Mouse (Mus musculus) forebrain, embryonic 12.5 days (tissue): ENCODE measurements around the gene Ndufs7. TPM values are rescaled to one million over a fixed set of nuclear protein-coding genes. Genes with fewer than 3 reads are reported as not detected.
"Not testable (repeated sequence)": the region's sequence is repeated elsewhere in the genome, so short reads cannot be mapped to it uniquely, and the experiment has no call there.

ENCODE experiments used
- ATAC-seq: fragments of 200-750 bp; cut with Nextera tagmentation; 2 replicates; pipeline ENCODE4 v1.8.0; 2017; ENCODE audit warnings: moderate TSS enrichment; ENCODE audit not compliant: low FRiP score
- H3K27ac ChIP-seq: fragments of 300-500 bp; sonication (generic); 2 replicates; pipeline ENCODE4 v1.5.1; 2016; ENCODE audit warnings: mild to moderate bottlenecking
- H3K27me3 ChIP-seq: fragments of 300-500 bp; sonication (generic); 2 replicates; pipeline ENCODE4 v1.6.1; 2016; ENCODE audit warnings: mild to moderate bottlenecking
- H3K36me3 ChIP-seq: fragments of 300-500 bp; sonication (generic); replicated peaks from 2 replicates; pipeline ENCODE4 v1.6.1; 2016; ENCODE audit warnings: mild to moderate bottlenecking
- H3K4me1 ChIP-seq: fragments of 300-500 bp; sonication (generic); 2 replicates; pipeline ENCODE4 v1.6.1; 2016
- H3K4me2 ChIP-seq: fragments of 300-500 bp; sonication (generic); 2 replicates; pipeline ENCODE4 v1.6.1; 2016; ENCODE audit warnings: mild to moderate bottlenecking, moderate library complexity
- H3K4me3 ChIP-seq: fragments of 300-500 bp; sonication (generic); replicated peaks from 2 replicates; pipeline ENCODE4 v1.5.1; 2016; ENCODE audit warnings: mild to moderate bottlenecking
- H3K9ac ChIP-seq: fragments of 300-500 bp; sonication (generic); 2 replicates; pipeline ENCODE4 v1.6.1; 2016; ENCODE audit warnings: mild to moderate bottlenecking
- H3K9me3 ChIP-seq: fragments of 300-500 bp; sonication (generic); 2 replicates; pipeline ENCODE4 v1.6.1; 2016
- WGBS: fragments of 180-500 bp; shearing (Covaris S2); methylation state at CpG from one replicate; pipeline ENCODE4 v1.1.7; 2016; 5-methylcytosine and 5-hydroxymethylcytosine counted together
- polyA plus RNA-seq: library from polyadenylated mRNA; unstranded; fragments of >200 nt; fragmentation: Nextera tagmentation; extraction: Ambion mirVana; gene quantifications from 2 replicates; pipeline ENCODE4 v1.2.1, GENCODE M21; 2016

Ndufs7 gene
- 201 and 216 TPM in 2 replicates for polyA plus RNA-seq

GRCm38 (mm10) chr10:80248971-80249640, at the start of gene Ndufs7:
Gene Ndufs7, plus strand, starts transcription at chr10:80249121.
- Histone ChIP-seq H3K27ac (peak within 1 kb of the TSS; percentile 88), H3K36me3 (peaks cover 23% of the 10 kb centered on the region), H3K9ac (peak within 1 kb of the TSS; percentile 77), H3K4me3 (peak within 1 kb of the TSS; percentile 51), H3K4me1 (peaks cover 25% of the 10 kb centered on the region), H3K9me3 (no peaks in the 10 kb centered on the region), H3K27me3 (no peaks in the 10 kb centered on the region), H3K4me2 (peak within 1 kb of the TSS; percentile 65)
- peak; percentile 84 for ATAC-seq
- WGBS = under 1% methylated on average over 53 of the region's 53 CpGs

DNA sequence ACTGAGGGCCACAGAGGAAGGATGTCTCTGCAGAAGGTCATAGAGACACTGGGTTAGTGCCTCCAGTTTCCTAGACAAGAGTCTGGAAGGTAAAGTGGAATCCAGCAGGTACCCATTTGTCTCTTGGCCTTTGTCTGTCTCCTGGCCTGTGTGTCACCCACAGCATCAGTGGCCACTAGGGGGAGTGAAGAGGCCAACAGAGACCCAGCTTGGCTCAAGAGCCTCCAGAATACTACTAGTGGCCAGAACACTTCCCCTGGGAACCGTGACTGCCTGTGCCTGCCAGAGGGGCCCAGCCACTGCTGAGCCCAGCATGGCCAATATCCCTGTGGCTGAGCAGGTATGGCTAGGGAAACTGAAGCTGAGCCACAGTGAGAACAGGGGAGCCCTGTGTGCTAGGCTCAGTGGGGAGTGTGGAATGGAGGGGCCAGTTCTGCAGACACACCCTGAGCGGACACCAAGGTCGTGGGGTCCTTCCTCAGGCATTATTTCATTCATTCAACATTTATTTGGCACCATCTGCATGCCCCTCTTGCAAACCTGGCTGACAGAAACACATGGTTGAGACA, 49.4 kb upstream of the Ndufs7 start:
- H3K36me3 ChIP-seq = no peaks in the 10 kb centered on the region
- H3K4me2 ChIP-seq = no peak overlapping the region
- H3K27me3 ChIP-seq = peaks cover 10% of the 10 kb centered on the region; the same call in 1 of the 2 replicates
- no peak overlapping the region for H3K4me3 ChIP-seq
- H3K9ac ChIP-seq = no peak overlapping the region
- WGBS = 55% methylated on average over 3 of the region's 3 CpGs
- peaks cover 48% of the 10 kb centered on the region for H3K4me1 ChIP-seq
- H3K9me3 ChIP-seq = no peaks in the 10 kb centered on the region
- ATAC-seq = peak; percentile 71
- H3K27ac ChIP-seq = no peak overlapping the region

GRCm38 (mm10) chr10:80200485-80200884, 48.4 kb upstream of the Ndufs7 start:
- H3K27me3 ChIP-seq = peaks cover 14% of the 10 kb centered on the region
- no peaks in the 10 kb centered on the region for H3K36me3 ChIP-seq
- H3K27ac ChIP-seq = no peak overlapping the region
- peaks cover 40% of the 10 kb centered on the region for H3K4me1 ChIP-seq
- no peak overlapping the region for H3K4me2 ChIP-seq
- no peak overlapping the region for H3K9ac ChIP-seq
- ATAC-seq = no peak
- H3K9me3 ChIP-seq = no peaks in the 10 kb centered on the region
- no peak overlapping the region for H3K4me3 ChIP-seq
- WGBS = 75% methylated on average over 6 of the region's 6 CpGs

GRCm38 (mm10) chr10:80204055-80204454, 44.9 kb upstream of the Ndufs7 start:
- H3K4me3 ChIP-seq = no peak overlapping the region
- 13% methylated on average over 7 of the region's 7 CpGs for WGBS

DNA sequence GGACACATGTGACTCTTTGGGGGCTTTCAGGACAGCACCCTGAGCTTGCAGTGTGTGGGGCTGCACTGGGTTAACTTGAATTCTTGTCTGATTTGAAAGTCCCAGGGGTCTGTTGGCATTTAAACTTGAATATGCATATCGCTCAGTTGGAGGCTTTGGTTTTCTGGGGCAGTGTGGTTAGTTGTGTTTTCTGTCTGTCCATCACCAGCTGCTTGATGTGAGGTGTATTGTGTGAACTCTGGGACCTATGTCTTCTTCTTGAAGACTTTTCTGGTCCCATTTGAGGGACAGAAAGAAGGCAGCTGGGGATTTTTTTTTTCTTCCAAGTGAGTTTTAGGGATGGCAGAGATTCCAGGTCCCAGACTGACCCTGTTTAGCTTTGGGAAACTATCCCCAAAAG, 41.7 kb upstream of the Ndufs7 start:
- Histone ChIP-seq H3K27me3 (peaks cover 4% of the 10 kb centered on the region), H3K4me3 (no peak overlapping the region), H3K4me2 (no peak overlapping the region), H3K9ac (peak overlapping the region; percentile 17; the same call in 1 of the 2 replicates), H3K36me3 (no peaks in the 10 kb centered on the region), H3K27ac (no peak overlapping the region), H3K4me1 (peaks cover 37% of the 10 kb centered on the region), H3K9me3 (no peaks in the 10 kb centered on the region)
- ATAC-seq = no peak
- 55% methylated on average over 1 of the region's 1 CpGs for WGBS

More at GRCm38 (mm10) chr10:80204055-80204454, 44.9 kb upstream of the Ndufs7 start:
- peaks cover 42% of the 10 kb centered on the region for H3K4me1 ChIP-seq
- no peaks in the 10 kb centered on the region for H3K36me3 ChIP-seq
- ATAC-seq = no peak
- no peaks in the 10 kb centered on the region for H3K9me3 ChIP-seq
- H3K9ac ChIP-seq = no peak overlapping the region
- no peak overlapping the region for H3K4me2 ChIP-seq
- peak overlapping the region; percentile 67 for H3K27ac ChIP-seq
- peaks cover 4% of the 10 kb centered on the region; the same call in 1 of the 2 replicates for H3K27me3 ChIP-seq

DNA sequence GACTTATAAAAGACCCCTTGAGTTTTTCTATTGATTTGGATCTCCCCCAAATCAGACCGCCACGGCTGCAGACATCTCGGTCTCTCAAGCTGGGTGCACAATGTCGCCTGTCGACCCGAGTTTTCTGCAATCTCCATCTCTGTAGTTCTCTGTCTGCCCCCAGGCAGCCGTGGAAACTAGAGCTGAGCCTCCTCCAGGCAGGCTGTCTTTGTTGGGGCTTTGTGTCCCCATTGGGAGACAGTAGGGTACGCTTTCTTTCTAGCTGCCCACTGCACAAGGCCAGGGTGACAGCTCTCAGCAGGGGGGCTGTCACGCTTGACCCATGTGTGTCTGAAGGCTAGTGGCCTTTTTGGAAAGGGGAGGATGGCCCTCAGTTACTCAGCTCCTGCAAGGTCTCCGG, 41.2 kb upstream of the Ndufs7 start:
- Histone ChIP-seq H3K27ac (no peak overlapping the region), H3K9me3 (no peaks in the 10 kb centered on the region), H3K4me2 (no peak overlapping the region), H3K9ac (peak overlapping the region; percentile 17; the same call in 1 of the 2 replicates), H3K4me3 (no peak overlapping the region), H3K27me3 (peaks cover 4% of the 10 kb centered on the region), H3K36me3 (no peaks in the 10 kb centered on the region), H3K4me1 (peaks cover 37% of the 10 kb centered on the region)
- ATAC-seq = no peak
- 50% methylated on average over 10 of the region's 10 CpGs for WGBS

- 82% methylated on average over 4 of the region's 4 CpGs for WGBS
- H3K9ac ChIP-seq = no peak overlapping the region
- no peak for ATAC-seq
- no peaks in the 10 kb centered on the region for H3K9me3 ChIP-seq
- peaks cover 37% of the 10 kb centered on the region for H3K4me1 ChIP-seq
- H3K4me2 ChIP-seq = peak overlapping the region; percentile 35; the same call in 1 of the 2 replicates
- no peak overlapping the region for H3K4me3 ChIP-seq
- H3K27ac ChIP-seq = 0 out of 2 replicates have a peak overlapping the region, but pooled peaks have one; percentile 72
- no peaks in the 10 kb centered on the region for H3K36me3 ChIP-seq
- H3K27me3 ChIP-seq = peaks cover 4% of the 10 kb centered on the region
Observed at GRCm38 (mm10) chr10:80208248-80208647, 40.7 kb upstream of the Ndufs7 start.

- H3K9me3 ChIP-seq = no peaks in the 10 kb centered on the region
- H3K4me1 ChIP-seq = peaks cover 34% of the 10 kb centered on the region
- H3K4me3 ChIP-seq = no peak overlapping the region
- 0 out of 2 replicates have a peak overlapping the region, but pooled peaks have one; percentile 29 for H3K9ac ChIP-seq
- no peaks in the 10 kb centered on the region for H3K36me3 ChIP-seq
- peak overlapping the region; percentile 72 for H3K27ac ChIP-seq
- peak overlapping the region; percentile 35 for H3K4me2 ChIP-seq
- WGBS = 4% methylated on average over 24 of the region's 24 CpGs
- ATAC-seq = peak; percentile 63
- H3K27me3 ChIP-seq = peaks cover 4% of the 10 kb centered on the region
Observed at GRCm38 (mm10) chr10:80208841-80209371, 40.0 kb upstream of the Ndufs7 start.

DNA sequence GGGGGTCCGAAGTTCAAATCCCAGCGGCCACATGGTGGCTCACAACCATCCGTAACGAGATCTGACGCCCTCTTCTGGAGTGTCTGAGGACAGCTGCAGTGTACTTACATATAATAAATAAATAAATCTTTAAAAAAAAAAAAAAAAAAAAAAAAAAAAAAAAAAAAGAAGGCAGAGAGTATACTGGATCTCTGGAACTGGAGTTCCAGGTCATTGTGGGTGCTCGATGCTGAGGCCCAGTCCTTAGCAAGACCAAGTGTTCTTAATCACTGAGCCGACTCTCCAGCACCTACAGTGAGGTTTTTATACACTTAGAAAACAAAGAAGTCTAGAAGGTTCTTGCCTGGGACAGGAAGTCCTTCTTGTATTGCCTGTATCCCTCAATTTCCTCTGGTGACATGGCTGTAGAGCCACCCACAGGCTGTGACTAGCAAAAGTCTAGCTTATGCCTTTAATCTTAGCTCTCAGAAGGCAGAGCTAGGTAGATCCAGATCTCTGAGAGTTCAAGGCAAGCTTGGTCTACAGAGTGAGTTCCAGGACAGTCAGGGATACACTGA, 37.3 kb upstream of the Ndufs7 start:
- not testable (repeated sequence) for H3K4me3 ChIP-seq, H3K36me3 ChIP-seq, H3K27me3 ChIP-seq, H3K4me2 ChIP-seq, H3K9me3 ChIP-seq, H3K9ac ChIP-seq, H3K27ac ChIP-seq, ATAC-seq
- WGBS = 71% methylated on average over 7 of the region's 7 CpGs
- H3K4me1 ChIP-seq = peaks cover 46% of the 10 kb centered on the region

- Histone ChIP-seq H3K4me3 (no peak overlapping the region), H3K9me3 (no peaks in the 10 kb centered on the region), H3K36me3 (no peaks in the 10 kb centered on the region), H3K27ac (peak overlapping the region; percentile 71), H3K9ac (no peak overlapping the region), H3K27me3 (no peaks in the 10 kb centered on the region), H3K4me1 (peaks cover 19% of the 10 kb centered on the region), H3K4me2 (0 out of 2 replicates have a peak overlapping the region, but pooled peaks have one; percentile 15)
- ATAC-seq = 0 out of 2 replicates have a peak, but pooled peaks have one; percentile 41
- WGBS = 9% methylated on average over 16 of the region's 16 CpGs
Observed at GRCm38 (mm10) chr10:80215048-80215772, 33.7 kb upstream of the Ndufs7 start.

GRCm38 (mm10) chr10:80220676-80221075, 28.2 kb upstream of the Ndufs7 start:
- Histone ChIP-seq H3K27me3 (peaks cover 3% of the 10 kb centered on the region; the same call in 1 of the 2 replicates), H3K4me2 (no peak overlapping the region), H3K9me3 (no peaks in the 10 kb centered on the region), H3K9ac (no peak overlapping the region), H3K27ac (no peak overlapping the region), H3K4me3 (no peak overlapping the region), H3K4me1 (peaks cover 25% of the 10 kb centered on the region), H3K36me3 (no peaks in the 10 kb centered on the region)
- WGBS = 42% methylated on average over 8 of the region's 9 CpGs
- ATAC-seq = no peak

GRCm38 (mm10) chr10:80223137-80223536, 25.8 kb upstream of the Ndufs7 start:
- H3K9ac ChIP-seq, H3K4me3 ChIP-seq, ATAC-seq, H3K36me3 ChIP-seq, H3K9me3 ChIP-seq, H3K27ac ChIP-seq, H3K4me2 ChIP-seq, H3K27me3 ChIP-seq: not testable (repeated sequence)
- peaks cover 38% of the 10 kb centered on the region for H3K4me1 ChIP-seq
- 86% methylated on average over 2 of the region's 2 CpGs for WGBS
